Mouse (Mus musculus): ENCODE results near the gene Tenm2.

DNA sequence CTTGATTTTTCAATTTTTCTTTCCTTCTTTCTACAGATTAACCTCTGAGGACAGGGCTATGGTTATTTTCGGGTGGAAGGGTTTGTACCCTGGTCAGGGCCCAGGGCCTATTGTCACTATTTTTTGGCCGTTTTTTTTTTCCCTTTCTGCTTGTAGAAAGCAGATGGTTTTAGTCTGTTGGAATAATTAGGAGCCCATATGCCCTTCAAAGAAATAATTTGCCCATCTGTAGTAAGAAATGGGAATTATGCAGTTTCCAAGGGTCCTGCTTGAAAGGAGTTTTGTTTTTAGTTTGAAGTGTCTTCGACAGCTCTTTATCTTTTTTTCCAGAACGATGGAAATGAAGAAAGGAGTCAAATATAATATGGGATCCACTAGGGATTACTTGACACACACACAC is 1245.8 kb downstream of the Tenm2 start:
- TF ChIP-seq CTCF (IDR thresholded peaks at IDR 0.05 in 2 of 3, conservative IDR thresholded peaks at IDR 0.05 in 1 of 3; ENCODE audit: control insufficient read depth in 1 of 3, insufficient read depth in 1 of 3, low read depth in 2 of 3, low read length in 3 of 3, poor library complexity in 1 of 3, severe bottlenecking in 1 of 3) (no peak), POLR2A (IDR thresholded peaks at IDR 0.05; ENCODE audit: control insufficient read depth in 1 of 2, insufficient read depth in 1 of 2, low read depth in 1 of 2, low read length in 2 of 2, poor library complexity in 1 of 2) (no peak), CHD2 (IDR thresholded peaks at IDR 0.05; ENCODE audit: low read length) (no peak), TAL1 (IDR thresholded peaks at IDR 0.05; ENCODE audit: low read length) (no peak), POLR2AphosphoS5 (IDR thresholded peaks at IDR 0.05; ENCODE audit: borderline replicate concordance, low read depth, low read length) (no peak), SMC3 (IDR thresholded peaks at IDR 0.05; ENCODE audit: low read depth, low read length) (no peak), NRF1 (IDR thresholded peaks at IDR 0.05; ENCODE audit: insufficient read depth, low read depth, low read length, poor library complexity, severe bottlenecking) (no peak), HCFC1 (IDR thresholded peaks at IDR 0.05; ENCODE audit: low read depth, low read length) (no peak), RCOR1 (IDR thresholded peaks at IDR 0.05; ENCODE audit: low read depth, low read length) (no peak)

Measured in MEL (cell line).